Mouse (Mus musculus): Measurements from ENCODE around the gene Slc1a7. TPM values are rescaled to one million over a fixed set of nuclear protein-coding genes. Genes with fewer than 3 reads are reported as not detected.
A peak's percentile ranks its signal among the peaks of the same experiment; 100 is the strongest.

The Slc1a7 gene
- polyA plus RNA-seq, 1 experiment from 2014 or later, result not detected

DNA sequence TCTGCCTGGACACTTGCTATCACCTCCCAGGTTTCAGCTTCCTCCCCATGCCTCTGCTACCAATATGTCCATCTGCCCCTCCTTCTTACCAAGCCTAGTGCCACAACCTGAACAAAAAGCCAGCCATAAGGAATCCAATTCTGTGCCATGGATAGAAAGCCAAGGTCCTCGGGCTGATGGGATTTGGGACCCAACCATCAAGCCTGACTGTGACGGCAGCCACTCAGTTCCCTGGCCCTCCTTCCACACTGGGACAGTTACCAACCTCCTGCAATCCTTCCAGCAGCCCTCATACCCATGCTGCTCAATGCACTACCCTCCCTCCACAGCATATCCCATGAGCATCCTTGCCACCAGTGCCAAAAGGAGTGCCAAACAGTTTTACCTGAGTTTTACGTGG lies 48.2 kb downstream of the Slc1a7 start:
- Histone ChIP-seq H3K9me3 (ENCODE audit: control insufficient read depth, low read length) (no peaks in the 10 kb centered on the region), H3K36me3 (ENCODE audit: control insufficient read depth, insufficient read depth, low read length) (no peaks in the 10 kb centered on the region), H3K9ac (ENCODE audit: low read length) (no peak overlapping the region), H3K27ac (ENCODE audit: low read depth, low read length) (no peak overlapping the region), H3K4me1 (ENCODE audit: control insufficient read depth, insufficient read depth, low read length) (no peaks in the 10 kb centered on the region; the same call in 1 of the 2 replicates), H3K4me3 (ENCODE audit: low read depth, low read length) (no peak overlapping the region), H3K27me3 (ENCODE audit: control insufficient read depth, insufficient read depth, low read length) (no peaks in the 10 kb centered on the region), H3K4me2 (no peak overlapping the region)
- 83% methylated on average over 3 of the region's 3 CpGs for WGBS
- DNase-seq (ENCODE audit: low spot score, missing footprints) (no peak), ATAC-seq (ENCODE audit: low FRiP score) (no peak)

DNA sequence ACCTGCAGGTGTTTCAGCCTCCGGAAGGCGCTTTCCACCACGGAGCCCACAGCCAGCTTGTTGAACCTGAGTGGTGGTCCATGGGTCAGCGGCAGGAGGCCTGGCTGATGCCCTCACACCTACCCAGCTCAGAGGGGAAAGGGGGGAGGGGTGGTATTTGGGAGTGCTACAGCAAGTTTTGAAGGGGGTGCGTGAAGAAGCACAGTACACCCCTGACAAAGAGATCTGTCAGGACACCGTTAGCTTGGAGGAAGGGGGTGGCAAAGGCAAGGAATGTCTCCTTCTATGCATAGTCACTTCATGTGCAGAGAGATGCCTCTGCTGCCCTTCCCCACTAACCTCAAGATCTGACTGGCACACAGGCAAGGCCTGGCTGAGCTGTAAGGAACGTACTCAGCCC lies 49.7 kb downstream of the Slc1a7 start:
- 83% methylated on average over 7 of the region's 7 CpGs for WGBS
- Histone ChIP-seq H3K9me3 (ENCODE audit: control insufficient read depth, low read length) (no peaks in the 10 kb centered on the region), H3K4me1 (ENCODE audit: control insufficient read depth, insufficient read depth, low read length) (no peaks in the 10 kb centered on the region; the same call in 1 of the 2 replicates), H3K36me3 (ENCODE audit: control insufficient read depth, insufficient read depth, low read length) (no peaks in the 10 kb centered on the region), H3K4me3 (ENCODE audit: low read depth, low read length) (no peak overlapping the region), H3K27me3 (ENCODE audit: control insufficient read depth, insufficient read depth, low read length) (no peaks in the 10 kb centered on the region), H3K4me2 (no peak overlapping the region), H3K9ac (ENCODE audit: low read length) (no peak overlapping the region), H3K27ac (ENCODE audit: low read depth, low read length) (no peak overlapping the region)
- DNase-seq (ENCODE audit: low spot score, missing footprints) (no peak), ATAC-seq (ENCODE audit: low FRiP score) (no peak)

DNA sequence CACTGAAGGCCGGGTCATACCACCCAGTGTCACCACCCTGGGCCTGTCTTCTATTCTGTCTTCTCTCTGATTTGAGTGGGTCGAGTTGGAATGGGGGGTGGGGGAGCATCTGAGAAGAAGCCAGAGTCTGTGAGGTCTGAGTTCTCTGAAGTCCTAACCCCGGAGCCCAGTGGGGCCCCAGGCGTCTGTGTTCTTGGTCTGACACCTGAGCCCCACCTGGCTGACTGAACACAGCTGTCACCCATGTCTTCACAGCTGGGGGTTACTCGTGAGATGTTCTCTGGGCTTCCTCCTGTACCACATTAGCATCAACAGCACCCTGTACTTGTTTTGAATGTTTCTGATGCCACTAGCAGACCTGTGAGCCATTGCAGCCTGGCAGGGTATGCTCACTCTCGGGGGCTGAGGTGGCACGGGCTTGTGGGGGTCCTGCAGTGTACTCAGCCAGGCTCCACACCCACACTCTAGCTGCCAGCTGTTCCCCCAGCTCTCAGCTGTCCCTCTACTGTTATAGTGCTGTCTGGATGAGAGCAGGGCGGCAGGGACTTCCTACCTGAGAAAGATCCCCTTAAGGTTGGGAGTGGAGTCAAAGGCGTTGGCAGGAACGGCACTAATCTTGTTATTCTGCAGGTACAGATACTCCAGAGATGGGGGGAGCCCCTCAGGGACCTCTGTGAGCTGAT lies 50.2 kb downstream of the Slc1a7 start:
- Histone ChIP-seq H3K4me1 (ENCODE audit: control insufficient read depth, insufficient read depth, low read length) (no peaks in the 10 kb centered on the region; the same call in 1 of the 2 replicates), H3K36me3 (ENCODE audit: control insufficient read depth, insufficient read depth, low read length) (no peaks in the 10 kb centered on the region), H3K27me3 (ENCODE audit: control insufficient read depth, insufficient read depth, low read length) (no peaks in the 10 kb centered on the region), H3K9me3 (ENCODE audit: control insufficient read depth, low read length) (no peaks in the 10 kb centered on the region), H3K4me3 (ENCODE audit: low read depth, low read length) (no peak overlapping the region), H3K9ac (ENCODE audit: low read length) (no peak overlapping the region), H3K27ac (ENCODE audit: low read depth, low read length) (no peak overlapping the region), H3K4me2 (no peak overlapping the region)
- DNase-seq (ENCODE audit: low spot score, missing footprints) (no peak), ATAC-seq (ENCODE audit: low FRiP score) (no peak)
- 51% methylated on average over 10 of the region's 10 CpGs for WGBS

DNA sequence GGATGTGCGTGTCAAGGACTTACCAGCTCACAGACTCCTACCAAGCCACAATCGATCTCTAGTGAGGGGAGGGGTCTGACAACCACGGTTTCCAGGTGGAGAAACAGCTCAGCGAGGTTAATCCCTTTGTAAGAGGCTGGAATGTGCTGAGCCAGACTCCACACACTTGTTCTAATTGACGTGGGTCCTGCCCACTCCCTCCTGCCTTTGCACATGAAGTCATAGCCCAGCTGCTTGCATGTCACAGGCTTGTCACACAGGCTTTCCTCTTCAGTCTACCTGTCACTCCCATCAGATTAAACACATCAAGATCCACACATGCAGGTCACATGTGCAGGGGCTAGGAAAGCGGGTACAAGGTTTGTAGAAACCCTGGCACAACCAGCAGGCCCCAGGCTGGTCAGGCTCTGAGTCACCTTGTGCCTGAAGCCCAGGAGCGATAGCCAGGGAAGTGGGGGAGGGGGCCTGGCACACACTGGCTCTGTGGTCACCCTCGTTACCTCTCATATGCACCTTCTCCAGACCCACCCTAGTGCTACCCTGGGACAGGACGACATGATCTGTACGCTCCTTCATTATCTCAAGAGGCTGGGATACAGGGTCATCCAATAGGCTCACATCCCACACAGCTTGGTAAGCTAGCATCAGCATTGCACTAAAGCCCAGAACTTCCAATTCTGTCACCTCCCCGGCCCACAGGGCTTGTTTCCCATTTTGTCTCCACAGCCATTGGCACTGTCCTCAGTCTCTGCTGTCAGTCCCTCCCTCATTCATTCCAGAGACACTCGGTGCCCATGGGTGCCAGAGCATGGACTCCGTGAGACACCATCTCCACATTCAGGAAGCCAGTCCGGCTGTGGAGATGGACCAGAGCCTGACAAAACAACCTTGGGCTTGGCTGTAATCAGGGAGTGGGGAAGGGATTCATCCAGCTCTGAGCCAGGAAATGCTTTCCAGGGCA lies 51.1 kb downstream of the Slc1a7 start:
- Histone ChIP-seq H3K9ac (ENCODE audit: low read length) (no peak overlapping the region), H3K4me1 (ENCODE audit: control insufficient read depth, insufficient read depth, low read length) (no peaks in the 10 kb centered on the region; the same call in 1 of the 2 replicates), H3K36me3 (ENCODE audit: control insufficient read depth, insufficient read depth, low read length) (no peaks in the 10 kb centered on the region), H3K27me3 (ENCODE audit: control insufficient read depth, insufficient read depth, low read length) (no peaks in the 10 kb centered on the region), H3K4me3 (ENCODE audit: low read depth, low read length) (no peak overlapping the region), H3K9me3 (ENCODE audit: control insufficient read depth, low read length) (no peaks in the 10 kb centered on the region), H3K4me2 (no peak overlapping the region), H3K27ac (ENCODE audit: low read depth, low read length) (no peak overlapping the region)
- WGBS, result 57% methylated on average over 13 of the region's 14 CpGs
- DNase-seq (ENCODE audit: low spot score, missing footprints) (no peak), ATAC-seq (ENCODE audit: low FRiP score) (peak; percentile 47; the same call in 1 of the 2 replicates)

DNA sequence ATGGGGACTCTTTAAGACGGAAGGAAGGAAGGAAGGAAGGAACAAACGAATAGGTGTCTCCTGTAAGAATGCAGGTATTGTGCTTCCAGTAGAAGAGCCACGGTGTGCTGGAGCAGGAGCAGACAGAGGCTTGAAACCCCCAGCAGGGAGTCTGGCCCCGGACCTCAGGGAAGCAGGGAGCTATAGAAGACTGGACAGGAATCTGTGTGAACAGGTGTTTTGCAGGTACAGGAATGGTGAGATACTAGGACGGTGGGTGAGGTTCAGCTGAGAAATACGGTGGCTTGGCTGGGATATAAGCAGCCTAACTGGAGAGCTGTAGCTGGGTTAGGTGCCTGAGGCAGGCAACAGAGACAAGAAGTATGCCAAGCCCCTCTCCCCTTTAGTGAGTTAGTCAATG lies 52.0 kb downstream of the Slc1a7 start:
- DNase-seq (ENCODE audit: low spot score, missing footprints) (no peak), ATAC-seq (ENCODE audit: low FRiP score) (no peak)
- Histone ChIP-seq H3K4me3 (ENCODE audit: low read depth, low read length) (no peak overlapping the region), H3K36me3 (ENCODE audit: control insufficient read depth, insufficient read depth, low read length) (no peaks in the 10 kb centered on the region), H3K9me3 (ENCODE audit: control insufficient read depth, low read length) (no peaks in the 10 kb centered on the region), H3K27me3 (ENCODE audit: control insufficient read depth, insufficient read depth, low read length) (no peaks in the 10 kb centered on the region), H3K27ac (ENCODE audit: low read depth, low read length) (no peak overlapping the region), H3K9ac (ENCODE audit: low read length) (no peak overlapping the region), H3K4me2 (no peak overlapping the region), H3K4me1 (ENCODE audit: control insufficient read depth, insufficient read depth, low read length) (peaks cover under 1% of the 10 kb centered on the region)
- WGBS, result 79% methylated on average over 6 of the region's 6 CpGs

DNA sequence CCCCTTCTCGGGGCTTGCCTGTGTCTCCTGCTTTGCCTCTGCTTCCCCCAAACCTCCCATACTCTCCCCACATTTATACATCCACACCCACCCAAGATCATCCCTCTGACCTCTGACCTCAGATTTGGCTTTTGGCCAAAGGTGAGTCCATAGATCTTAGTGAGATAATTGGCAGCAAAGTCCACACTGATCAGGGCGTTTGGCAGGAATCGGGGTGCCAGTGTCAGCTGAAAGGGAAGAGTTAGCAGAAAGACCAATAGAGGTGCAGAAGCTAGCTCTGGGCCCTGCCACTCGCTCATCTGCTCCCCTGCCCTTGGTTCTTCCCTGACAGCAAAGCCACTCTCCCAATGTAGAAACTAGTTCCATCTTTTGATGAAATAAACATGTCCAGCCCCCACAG lies 55.1 kb downstream of the Slc1a7 start:
- Histone ChIP-seq H3K9ac (ENCODE audit: low read length) (no peak overlapping the region), H3K36me3 (ENCODE audit: control insufficient read depth, insufficient read depth, low read length) (no peaks in the 10 kb centered on the region), H3K27me3 (ENCODE audit: control insufficient read depth, insufficient read depth, low read length) (no peaks in the 10 kb centered on the region), H3K9me3 (ENCODE audit: control insufficient read depth, low read length) (no peaks in the 10 kb centered on the region), H3K4me2 (no peak overlapping the region), H3K4me3 (ENCODE audit: low read depth, low read length) (no peak overlapping the region), H3K4me1 (ENCODE audit: control insufficient read depth, insufficient read depth, low read length) (peaks cover 3% of the 10 kb centered on the region), H3K27ac (ENCODE audit: low read depth, low read length) (no peak overlapping the region)
- DNase-seq (ENCODE audit: low spot score, missing footprints), result no peak
- ATAC-seq (ENCODE audit: low FRiP score), result no peak
- 78% methylated on average over 4 of the region's 4 CpGs for WGBS

GRCm38 (mm10) chr4:108024641-108025040 lies 56.5 kb downstream of the Slc1a7 start:
- Histone ChIP-seq H3K4me3 (ENCODE audit: low read depth, low read length) (no peak overlapping the region), H3K9me3 (ENCODE audit: control insufficient read depth, low read length) (no peaks in the 10 kb centered on the region), H3K4me2 (no peak overlapping the region), H3K4me1 (ENCODE audit: control insufficient read depth, insufficient read depth, low read length) (peaks cover 3% of the 10 kb centered on the region; the same call in 1 of the 2 replicates), H3K27ac (ENCODE audit: low read depth, low read length) (no peak overlapping the region), H3K36me3 (ENCODE audit: control insufficient read depth, insufficient read depth, low read length) (no peaks in the 10 kb centered on the region), H3K9ac (ENCODE audit: low read length) (no peak overlapping the region), H3K27me3 (ENCODE audit: control insufficient read depth, insufficient read depth, low read length) (no peaks in the 10 kb centered on the region)
- WGBS, result 68% methylated on average over 5 of the region's 5 CpGs
- DNase-seq (ENCODE audit: low spot score, missing footprints) (no peak), ATAC-seq (ENCODE audit: low FRiP score) (no peak)

DNA sequence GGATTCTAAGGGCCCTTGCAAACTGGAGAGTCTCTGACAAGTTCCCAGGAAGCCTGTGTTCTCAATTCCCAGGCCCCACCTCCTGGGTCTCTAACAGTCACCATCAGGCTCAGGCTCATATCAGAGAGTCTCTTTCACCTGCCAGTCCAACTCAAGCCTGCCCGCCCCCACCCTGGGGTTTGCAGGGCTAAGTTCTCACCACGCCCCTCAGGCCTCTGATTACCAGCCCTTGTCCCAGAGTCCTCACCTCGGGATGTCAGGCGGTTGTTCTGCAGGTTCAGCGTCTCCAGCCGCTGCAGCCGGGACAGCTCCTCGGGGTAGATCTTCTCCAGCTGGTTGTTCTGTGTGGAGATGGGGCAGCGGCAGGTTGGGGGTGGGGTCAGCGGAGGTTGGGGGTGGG lies 57.1 kb downstream of the Slc1a7 start:
- H3K9me3 ChIP-seq (ENCODE audit: control insufficient read depth, low read length), result no peaks in the 10 kb centered on the region
- H3K4me3 ChIP-seq (ENCODE audit: low read depth, low read length), result no peak overlapping the region
- no peak for DNase-seq (ENCODE audit: low spot score, missing footprints)
- H3K9ac ChIP-seq (ENCODE audit: low read length), result 0 out of 2 replicates have a peak overlapping the region, but pooled peaks have one; percentile 28
- H3K27me3 ChIP-seq (ENCODE audit: control insufficient read depth, insufficient read depth, low read length), result peaks cover 6% of the 10 kb centered on the region; the same call in 1 of the 2 replicates
- H3K4me1 ChIP-seq (ENCODE audit: control insufficient read depth, insufficient read depth, low read length), result peaks cover 3% of the 10 kb centered on the region; the same call in 1 of the 2 replicates
- H3K27ac ChIP-seq (ENCODE audit: low read depth, low read length), result no peak overlapping the region
- peak overlapping the region; percentile 6; the same call in 1 of the 2 replicates for H3K4me2 ChIP-seq
- 0 out of 2 replicates have a peak, but pooled peaks have one; percentile 33 for ATAC-seq (ENCODE audit: low FRiP score)
- no peaks in the 10 kb centered on the region for H3K36me3 ChIP-seq (ENCODE audit: control insufficient read depth, insufficient read depth, low read length)
- WGBS, result 2% methylated on average over 10 of the region's 10 CpGs

GRCm38 (mm10) chr4:108026193-108026592 lies 58.1 kb downstream of the Slc1a7 start:
- DNase-seq (ENCODE audit: low spot score, missing footprints) (no peak), ATAC-seq (ENCODE audit: low FRiP score) (0 out of 2 replicates have a peak, but pooled peaks have one; percentile 22)
- Histone ChIP-seq H3K36me3 (ENCODE audit: control insufficient read depth, insufficient read depth, low read length) (no peaks in the 10 kb centered on the region), H3K9ac (ENCODE audit: low read length) (no peak overlapping the region), H3K4me1 (ENCODE audit: control insufficient read depth, insufficient read depth, low read length) (peaks cover 4% of the 10 kb centered on the region), H3K27me3 (ENCODE audit: control insufficient read depth, insufficient read depth, low read length) (peaks cover 15% of the 10 kb centered on the region), H3K27ac (ENCODE audit: low read depth, low read length) (no peak overlapping the region), H3K4me3 (ENCODE audit: low read depth, low read length) (no peak overlapping the region), H3K4me2 (no peak overlapping the region), H3K9me3 (ENCODE audit: control insufficient read depth, low read length) (no peaks in the 10 kb centered on the region)
- WGBS, result 37% methylated on average over 3 of the region's 3 CpGs
